Mouse (Mus musculus) neural tube, embryonic 14.5 days (tissue): ENCODE data around the gene Rab30. TPM values are rescaled to one million over a fixed set of nuclear protein-coding genes. Genes with fewer than 3 reads are reported as not detected.

ENCODE experiments used
- ATAC-seq: fragments of 200-750 bp; cut with Nextera tagmentation; 2 replicates; pipeline ENCODE4 v1.8.0; 2017; ENCODE audit warnings: low read depth, mild to moderate bottlenecking, moderate TSS enrichment, moderate library complexity
- H3K27ac ChIP-seq: fragments of 300-500 bp; sonication (generic); 2 replicates; pipeline ENCODE4 v1.5.1; 2014; ENCODE audit warnings: low read depth, mild to moderate bottlenecking, control low read depth, low read length, moderate library complexity, mixed read lengths
- H3K27me3 ChIP-seq: fragments of 300-500 bp; sonication (generic); 2 replicates; pipeline ENCODE4 v1.6.1; 2014; ENCODE audit warnings: low read length; ENCODE audit not compliant: control insufficient read depth, insufficient read depth
- H3K36me3 ChIP-seq: fragments of 300-500 bp; sonication (generic); 2 replicates; pipeline ENCODE4 v1.6.1; 2014; ENCODE audit warnings: low read length, mixed read lengths; ENCODE audit not compliant: control insufficient read depth, insufficient read depth
- H3K4me1 ChIP-seq: fragments of 300-500 bp; sonication (generic); 2 replicates; pipeline ENCODE4 v1.6.1; 2014; ENCODE audit warnings: low read length; ENCODE audit not compliant: control insufficient read depth, insufficient read depth
- H3K4me2 ChIP-seq: fragments of 300-500 bp; sonication (generic); 2 replicates; pipeline ENCODE4 v1.6.1; 2014; ENCODE audit warnings: mild to moderate bottlenecking, low read depth, low read length, control low read depth
- H3K4me3 ChIP-seq: fragments of 300-500 bp; sonication (generic); 2 replicates; pipeline ENCODE4 v1.5.1; 2014; ENCODE audit warnings: low read depth, low read length, control low read depth, mixed read lengths
- H3K9ac ChIP-seq: fragments of 300-500 bp; sonication (generic); replicated peaks from 2 replicates; pipeline ENCODE4 v1.6.1; 2014; ENCODE audit warnings: low read depth, mild to moderate bottlenecking, control low read depth, low read length, mixed read lengths
- H3K9me3 ChIP-seq: fragments of 300-500 bp; sonication (generic); 2 replicates; pipeline ENCODE4 v1.6.1; 2016; ENCODE audit warnings: low read length; ENCODE audit not compliant: control insufficient read depth
- WGBS: fragments of 180-500 bp; shearing (Covaris S2); extraction: QIAGEN DNeasy Blood & Tissue Kit; methylation state at CpG from one replicate; pipeline ENCODE4 v1.1.7; 2014; 5-methylcytosine and 5-hydroxymethylcytosine counted together
- polyA plus RNA-seq: library from polyadenylated mRNA; unstranded; fragments of >200 nt; fragmentation: Nextera tagmentation; extraction: Ambion mirVana; gene quantifications from 2 replicates; pipeline ENCODE4 v1.2.1, GENCODE M21; 2014

Gene Rab30
- polyA plus RNA-seq, 1 experiment from 2014 or later: 34.7 TPM

GRCm38 (mm10) chr7:92817886-92818285 is 76.5 kb downstream of the Rab30 start:
- H3K36me3 ChIP-seq: no peaks in the 10 kb centered on the region
- 94% methylated on average over 9 of the region's 9 CpGs for WGBS
- H3K27ac ChIP-seq: no peak overlapping the region
- H3K4me2 ChIP-seq: no peak overlapping the region
- H3K27me3 ChIP-seq: no peaks in the 10 kb centered on the region
- no peaks in the 10 kb centered on the region for H3K9me3 ChIP-seq
- ATAC-seq: no peak
- no peak overlapping the region for H3K9ac ChIP-seq
- H3K4me1 ChIP-seq: no peaks in the 10 kb centered on the region
- no peak overlapping the region for H3K4me3 ChIP-seq

GRCm38 (mm10) chr7:92819656-92820055 is 78.3 kb downstream of the Rab30 start:
- no peak for ATAC-seq
- no peak overlapping the region for H3K4me3 ChIP-seq
- no peaks in the 10 kb centered on the region for H3K27me3 ChIP-seq
- no peak overlapping the region for H3K27ac ChIP-seq
- no peaks in the 10 kb centered on the region for H3K36me3 ChIP-seq
- H3K4me1 ChIP-seq: no peaks in the 10 kb centered on the region
- no peak overlapping the region for H3K9ac ChIP-seq
- no peaks in the 10 kb centered on the region for H3K9me3 ChIP-seq
- no peak overlapping the region for H3K4me2 ChIP-seq
- WGBS: 86% methylated on average over 11 of the region's 11 CpGs

GRCm38 (mm10) chr7:92820410-92820809 is 79.0 kb downstream of the Rab30 start:
- Histone ChIP-seq H3K4me2 (no peak overlapping the region), H3K27me3 (no peaks in the 10 kb centered on the region), H3K4me3 (no peak overlapping the region), H3K36me3 (no peaks in the 10 kb centered on the region; the same call in 1 of the 2 replicates), H3K4me1 (no peaks in the 10 kb centered on the region), H3K9ac (no peak overlapping the region), H3K27ac (no peak overlapping the region), H3K9me3 (no peaks in the 10 kb centered on the region)
- WGBS: 97% methylated on average over 1 of the region's 1 CpGs
- no peak for ATAC-seq

GRCm38 (mm10) chr7:92820941-92821465 is 79.6 kb downstream of the Rab30 start:
- H3K27ac ChIP-seq: no peak overlapping the region
- H3K36me3 ChIP-seq: no peaks in the 10 kb centered on the region; the same call in 1 of the 2 replicates
- no peak overlapping the region for H3K4me2 ChIP-seq
- 83% methylated on average over 7 of the region's 7 CpGs for WGBS
- no peak overlapping the region for H3K9ac ChIP-seq
- no peaks in the 10 kb centered on the region for H3K9me3 ChIP-seq
- no peaks in the 10 kb centered on the region for H3K27me3 ChIP-seq
- no peak overlapping the region for H3K4me3 ChIP-seq
- ATAC-seq: no peak
- H3K4me1 ChIP-seq: no peaks in the 10 kb centered on the region

- H3K36me3 ChIP-seq: no peaks in the 10 kb centered on the region; the same call in 1 of the 2 replicates
- H3K9ac ChIP-seq: no peak overlapping the region
- no peak overlapping the region for H3K4me2 ChIP-seq
- no peak overlapping the region for H3K27ac ChIP-seq
- ATAC-seq: no peak
- no peaks in the 10 kb centered on the region for H3K27me3 ChIP-seq
- H3K4me3 ChIP-seq: no peak overlapping the region
- WGBS: 66% methylated on average over 4 of the region's 4 CpGs
- H3K9me3 ChIP-seq: no peaks in the 10 kb centered on the region
- no peaks in the 10 kb centered on the region for H3K4me1 ChIP-seq
Observed at GRCm38 (mm10) chr7:92821871-92822270, 80.5 kb downstream of the Rab30 start.

- 0 out of 2 replicates have a peak, but pooled peaks have one; percentile 31 for ATAC-seq
- no peaks in the 10 kb centered on the region for H3K4me1 ChIP-seq
- H3K4me2 ChIP-seq: no peak overlapping the region
- H3K36me3 ChIP-seq: no peaks in the 10 kb centered on the region; the same call in 1 of the 2 replicates
- H3K27me3 ChIP-seq: no peaks in the 10 kb centered on the region
- no peak overlapping the region for H3K4me3 ChIP-seq
- 79% methylated on average over 1 of the region's 1 CpGs for WGBS
- H3K9ac ChIP-seq: no peak overlapping the region
- H3K9me3 ChIP-seq: no peaks in the 10 kb centered on the region
- no peak overlapping the region for H3K27ac ChIP-seq
Observed at GRCm38 (mm10) chr7:92822409-92823101, 81.2 kb downstream of the Rab30 start.

GRCm38 (mm10) chr7:92826248-92826647 is 84.8 kb downstream of the Rab30 start:
- Histone ChIP-seq H3K36me3 (no peaks in the 10 kb centered on the region; the same call in 1 of the 2 replicates), H3K27me3 (no peaks in the 10 kb centered on the region), H3K9me3 (no peaks in the 10 kb centered on the region), H3K4me3 (no peak overlapping the region), H3K4me1 (no peaks in the 10 kb centered on the region), H3K9ac (no peak overlapping the region), H3K27ac (no peak overlapping the region), H3K4me2 (no peak overlapping the region)
- no peak for ATAC-seq
- WGBS: 95% methylated on average over 3 of the region's 3 CpGs

- H3K4me3 ChIP-seq: no peak overlapping the region
- WGBS: 61% methylated on average over 3 of the region's 3 CpGs
- H3K36me3 ChIP-seq: no peaks in the 10 kb centered on the region; the same call in 1 of the 2 replicates
- no peaks in the 10 kb centered on the region for H3K9me3 ChIP-seq
- H3K27ac ChIP-seq: no peak overlapping the region
- no peaks in the 10 kb centered on the region for H3K27me3 ChIP-seq
- H3K9ac ChIP-seq: no peak overlapping the region
- no peak overlapping the region for H3K4me2 ChIP-seq
- no peaks in the 10 kb centered on the region for H3K4me1 ChIP-seq
- ATAC-seq: no peak
Observed at GRCm38 (mm10) chr7:92827981-92828380, 86.6 kb downstream of the Rab30 start.

- Histone ChIP-seq H3K4me3 (no peak overlapping the region), H3K9ac (no peak overlapping the region), H3K9me3 (no peaks in the 10 kb centered on the region), H3K27ac (no peak overlapping the region), H3K36me3 (peaks cover 3% of the 10 kb centered on the region; the same call in 1 of the 2 replicates), H3K27me3 (no peaks in the 10 kb centered on the region), H3K4me2 (no peak overlapping the region), H3K4me1 (no peaks in the 10 kb centered on the region)
- WGBS: 92% methylated on average over 6 of the region's 6 CpGs
- ATAC-seq: no peak
Observed at GRCm38 (mm10) chr7:92832395-92832794, 91.0 kb downstream of the Rab30 start.
